In the genomic region with DNA sequence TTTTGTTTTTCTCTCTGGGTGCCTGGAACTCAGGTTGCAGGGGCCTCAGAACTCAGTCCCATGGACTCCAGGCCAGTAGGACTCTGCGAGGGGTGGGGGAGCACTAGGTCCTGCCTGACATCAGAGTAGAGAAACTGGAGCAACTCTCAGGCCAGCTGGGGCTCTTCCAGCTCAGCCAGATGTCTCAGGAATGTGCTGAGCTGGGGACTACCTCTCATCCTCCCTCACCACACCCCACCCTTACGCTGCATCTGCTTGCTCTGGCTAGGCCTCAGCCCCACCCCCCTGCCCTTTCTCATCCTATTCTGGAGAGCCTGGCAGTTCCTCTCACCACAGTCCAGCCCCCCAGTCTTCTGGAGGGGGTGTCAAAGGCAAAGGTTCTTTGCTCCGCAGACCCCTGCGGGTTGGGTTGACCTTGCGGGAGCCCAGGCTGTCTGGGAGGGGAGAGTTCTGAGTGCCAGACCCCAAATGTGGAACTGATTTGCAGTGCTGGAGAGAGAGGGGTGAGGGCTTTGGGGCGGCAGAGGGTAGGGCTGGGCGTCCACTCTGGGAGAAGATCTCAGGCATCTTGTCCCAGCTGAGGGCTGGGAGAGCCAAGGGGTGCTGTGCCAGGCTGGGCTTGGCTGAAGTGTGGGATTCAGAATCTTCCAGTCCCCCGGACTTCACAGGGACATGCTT, we compare ENCODE assay signal across 9 mouse cellular contexts. TPM values are rescaled to one million over a fixed set of nuclear protein-coding genes. Genes with fewer than 3 reads are reported as not detected.
A peak's percentile ranks its signal among the peaks of the same experiment; 100 is the strongest.
DNase-seq lines count a peak whose midpoint lies in the region; ATAC-seq and TF ChIP-seq lines count a peak whose summit lies in the region.
"Had no signal": no experiment of that assay in that cellular context is flagged by ENCODE, and none has a peak within 500 bp of the region (broad histone marks: within the 10 kb centered on the region; RNA-seq: fewer than 3 reads in every experiment).

No protein-coding gene starts in this region.

- H3K9ac ChIP-seq in forebrain, embryonic 12.5 days, result no peak overlapping the region
- no peak overlapping the region for H3K9ac ChIP-seq in forebrain, embryonic 16.5 days (replicated peaks; ENCODE audit: low read depth, low read length)
- no peak overlapping the region for H3K9ac ChIP-seq in heart, postnatal 0 days (replicated peaks; ENCODE audit: low read depth, low read length)
- no peak overlapping the region; the same call in 1 of the 2 replicates for H3K9ac ChIP-seq in lung, embryonic 15.5 days
- H3K9ac ChIP-seq in hindbrain, embryonic 13.5 days, result no peak overlapping the region
- H3K9ac ChIP-seq: hindbrain, embryonic 15.5 days had no signal

- WGBS in forebrain, embryonic 12.5 days, result 48% methylated on average over 8 of the region's 8 CpGs
- WGBS in forebrain, embryonic 16.5 days, result 55% methylated on average over 8 of the region's 8 CpGs
- WGBS in heart, postnatal 0 days, result 45% methylated on average over 8 of the region's 8 CpGs
- WGBS in lung, embryonic 15.5 days, result 24% methylated on average over 8 of the region's 8 CpGs
- 56% methylated on average over 8 of the region's 8 CpGs for WGBS in hindbrain, embryonic 13.5 days

- H3K36me3 ChIP-seq in forebrain, embryonic 12.5 days (replicated peaks), result no peaks in the 10 kb centered on the region
- no peaks in the 10 kb centered on the region for H3K36me3 ChIP-seq in forebrain, embryonic 16.5 days (ENCODE audit: control insufficient read depth, insufficient read depth)
- no peaks in the 10 kb centered on the region for H3K36me3 ChIP-seq in heart, postnatal 0 days (replicated peaks; ENCODE audit: control insufficient read depth, insufficient read depth, low read length)
- H3K36me3 ChIP-seq in lung, embryonic 15.5 days, result no peaks in the 10 kb centered on the region
- H3K36me3 ChIP-seq in hindbrain, embryonic 13.5 days, result no peaks in the 10 kb centered on the region
- H3K36me3 ChIP-seq: hindbrain, embryonic 15.5 days had no signal

- peak; percentile 71 for DNase-seq in embryo, embryonic 10.5 days (ENCODE audit: low spot score)
- peak; percentile 56 for DNase-seq in heart, postnatal 0 days (ENCODE audit: low spot score)
- DNase-seq in layer of hippocampus, adult 8-10 months (ENCODE audit: low spot score in 2 of 2), result no peak

- no peak overlapping the region for H3K4me2 ChIP-seq in forebrain, embryonic 12.5 days
- no peak overlapping the region for H3K4me2 ChIP-seq in forebrain, embryonic 16.5 days (ENCODE audit: low read length)
- no peak overlapping the region for H3K4me2 ChIP-seq in heart, postnatal 0 days (ENCODE audit: low read depth, low read length)
- H3K4me2 ChIP-seq in lung, embryonic 15.5 days, result peak overlapping the region; percentile 17; the same call in 1 of the 2 replicates
- H3K4me2 ChIP-seq in hindbrain, embryonic 13.5 days, result no peak overlapping the region
- H3K4me2 ChIP-seq: hindbrain, embryonic 15.5 days had no signal

- H3K9me3 ChIP-seq in forebrain, embryonic 12.5 days, result no peaks in the 10 kb centered on the region
- no peaks in the 10 kb centered on the region for H3K9me3 ChIP-seq in forebrain, embryonic 16.5 days (ENCODE audit: control insufficient read depth, low read length)
- H3K9me3 ChIP-seq in heart, postnatal 0 days (replicated peaks; ENCODE audit: control insufficient read depth, low read length), result no peaks in the 10 kb centered on the region
- no peaks in the 10 kb centered on the region for H3K9me3 ChIP-seq in lung, embryonic 15.5 days
- H3K9me3 ChIP-seq in hindbrain, embryonic 13.5 days, result no peaks in the 10 kb centered on the region
- H3K9me3 ChIP-seq: hindbrain, embryonic 15.5 days had no signal

- H3K27me3 ChIP-seq in forebrain, embryonic 12.5 days, result peaks cover 22% of the 10 kb centered on the region
- H3K27me3 ChIP-seq in forebrain, embryonic 16.5 days (replicated peaks; ENCODE audit: control insufficient read depth, insufficient read depth, low read length), result no peaks in the 10 kb centered on the region; the same call in 1 of the 2 replicates
- H3K27me3 ChIP-seq in heart, postnatal 0 days (ENCODE audit: control insufficient read depth, insufficient read depth, low read length), result no peaks in the 10 kb centered on the region
- H3K27me3 ChIP-seq in lung, embryonic 15.5 days, result no peaks in the 10 kb centered on the region
- peaks cover 38% of the 10 kb centered on the region for H3K27me3 ChIP-seq in hindbrain, embryonic 13.5 days
- H3K27me3 ChIP-seq: hindbrain, embryonic 15.5 days had no signal

- peaks cover 6% of the 10 kb centered on the region; the same call in 1 of the 2 replicates for H3K4me1 ChIP-seq in forebrain, embryonic 12.5 days
- H3K4me1 ChIP-seq in forebrain, embryonic 16.5 days (replicated peaks; ENCODE audit: control insufficient read depth, insufficient read depth, low read length), result peaks cover 6% of the 10 kb centered on the region
- peaks cover 13% of the 10 kb centered on the region; the same call in 1 of the 2 replicates for H3K4me1 ChIP-seq in heart, postnatal 0 days (ENCODE audit: control insufficient read depth, insufficient read depth)
- peaks cover 75% of the 10 kb centered on the region for H3K4me1 ChIP-seq in lung, embryonic 15.5 days
- peaks cover 11% of the 10 kb centered on the region for H3K4me1 ChIP-seq in hindbrain, embryonic 13.5 days (replicated peaks)

- H3K4me3 ChIP-seq in forebrain, embryonic 12.5 days (replicated peaks), result no peak overlapping the region
- no peak overlapping the region for H3K4me3 ChIP-seq in forebrain, embryonic 16.5 days (replicated peaks; ENCODE audit: low read length)
- H3K4me3 ChIP-seq in heart, postnatal 0 days (ENCODE audit: low read depth, low read length), result no peak overlapping the region
- no peak overlapping the region for H3K4me3 ChIP-seq in lung, embryonic 15.5 days
- no peak overlapping the region for H3K4me3 ChIP-seq in hindbrain, embryonic 13.5 days
- H3K4me3 ChIP-seq: hindbrain, embryonic 15.5 days had no signal

- no peak for TF ChIP-seq EP300 in heart, postnatal 0 days (IDR thresholded peaks at IDR 0.05; ENCODE audit: low read depth)

- H3K27ac ChIP-seq in forebrain, embryonic 12.5 days, result 0 out of 2 replicates have a peak overlapping the region, but pooled peaks have one; percentile 19
- H3K27ac ChIP-seq in forebrain, embryonic 16.5 days (ENCODE audit: low read length), result no peak overlapping the region
- peak overlapping the region; percentile 40 for H3K27ac ChIP-seq in heart, postnatal 0 days (ENCODE audit: low read depth)
- peak overlapping the region; percentile 84 for H3K27ac ChIP-seq in lung, embryonic 15.5 days
- no peak overlapping the region for H3K27ac ChIP-seq in hindbrain, embryonic 13.5 days
- H3K27ac ChIP-seq: hindbrain, embryonic 15.5 days had no signal

- no peak for ATAC-seq in forebrain, embryonic 12.5 days (ENCODE audit: low FRiP score)
- ATAC-seq in forebrain, embryonic 16.5 days, result no peak
- ATAC-seq in heart, postnatal 0 days (ENCODE audit: insufficient read depth, low read depth), result peak; percentile 14; the same call in 1 of the 2 replicates
- peak; percentile 72 for ATAC-seq in lung, embryonic 15.5 days (ENCODE audit: borderline replicate concordance, extremely low read depth, low FRiP score, low TSS enrichment)
- no peak for ATAC-seq in frontal cortex, adult (ENCODE audit: low TSS enrichment)
- ATAC-seq in hindbrain, embryonic 13.5 days (ENCODE audit: low FRiP score), result no peak

- TF ChIP-seq CTCF in heart, postnatal 0 days (IDR thresholded peaks at IDR 0.05; ENCODE audit: low read depth), result no peak

RNA-seq across cellular contexts. Expression of gene Creb3l1, which starts 11.4 kb away (rescaled TPM):
- 1.4 and 1.5 TPM in 2 replicates for polyA plus RNA-seq in forebrain, embryonic 12.5 days (2016; fragmentation: Nextera tagmentation; extraction: Ambion mirVana)
- polyA plus RNA-seq in forebrain, embryonic 16.5 days (2015; fragmentation: Nextera tagmentation; extraction: Ambion mirVana), result 1.3 and 1.9 TPM in 2 replicates
- 3.8 and 6.7 TPM in 2 replicates for total RNA-seq in heart, postnatal 0 days (2014; rRNA removed; ENCODE audit: low replicate concordance)
- 4.1 and 4.2 TPM in 2 replicates for polyA plus RNA-seq in heart, postnatal 0 days (2015; fragmentation: Nextera tagmentation; extraction: Ambion mirVana)
- 11.4 and 11.5 TPM in 2 replicates for polyA plus RNA-seq in lung, embryonic 15.5 days (2015; fragmentation: Nextera tagmentation; extraction: Ambion mirVana)
- 1 to 10 TPM; 2.5 to 2.8 (median 2.7) TPM for total RNA-seq in layer of hippocampus, adult 8-10 months (2022)
- 1.3 and 2.4 TPM in 2 replicates for polyA plus RNA-seq in hindbrain, embryonic 13.5 days (2015; fragmentation: Nextera tagmentation; extraction: Ambion mirVana)

RNA-seq across cellular contexts. Expression of gene Dgkz, which starts 37.2 kb away (rescaled TPM):
- polyA plus RNA-seq in forebrain, embryonic 12.5 days (2016; fragmentation: Nextera tagmentation; extraction: Ambion mirVana), result 24.4 and 28.5 TPM in 2 replicates
- polyA plus RNA-seq in forebrain, embryonic 16.5 days (2015; fragmentation: Nextera tagmentation; extraction: Ambion mirVana), result 28.7 and 33.6 TPM in 2 replicates
- 77.0 and 77.9 TPM in 2 replicates for total RNA-seq in heart, postnatal 0 days (2014; rRNA removed; ENCODE audit: low replicate concordance)
- 24.0 and 26.2 TPM in 2 replicates for polyA plus RNA-seq in heart, postnatal 0 days (2015; fragmentation: Nextera tagmentation; extraction: Ambion mirVana)
- 52.3 and 54.0 TPM in 2 replicates for polyA plus RNA-seq in lung, embryonic 15.5 days (2015; fragmentation: Nextera tagmentation; extraction: Ambion mirVana)
- 100 to 1,000 TPM; 463 to 479 (median 474) TPM for total RNA-seq in layer of hippocampus, adult 8-10 months (2022)
- 25.0 and 26.0 TPM in 2 replicates for polyA plus RNA-seq in hindbrain, embryonic 13.5 days (2015; fragmentation: Nextera tagmentation; extraction: Ambion mirVana)

Comparison
In these comparisons a context has a peak if more than half of its experiments do, and no peak if none do; other contexts are left out.
1. H3K27ac ChIP-seq: peak in forebrain, embryonic 12.5 days (single experiment), heart, postnatal 0 days (single experiment) and lung, embryonic 15.5 days (single experiment); none in forebrain, embryonic 16.5 days (single experiment) and hindbrain, embryonic 13.5 days (single experiment).
2. ATAC-seq: peak in heart, postnatal 0 days (single experiment) and lung, embryonic 15.5 days (single experiment); none in forebrain, embryonic 12.5 days (single experiment), forebrain, embryonic 16.5 days (single experiment), frontal cortex, adult (single experiment) and hindbrain, embryonic 13.5 days (single experiment).
3. DNase-seq: peak in embryo, embryonic 10.5 days (single experiment) and heart, postnatal 0 days (single experiment); none in layer of hippocampus, adult 8-10 months (0 of 2).